Mouse (Mus musculus) brown adipose tissue, adult 24 weeks (tissue): Measurements from ENCODE around the gene Rbfox3. TPM values are rescaled to one million over a fixed set of nuclear protein-coding genes. Genes with fewer than 3 reads are reported as not detected.

Source experiments
- H3K27ac ChIP-seq: fragments of 200-500 bp; replicated peaks from 2 replicates; pipeline ENCODE4 v1.5.1; 2012; ENCODE audit warnings: low read depth, mild to moderate bottlenecking, low read length
- H3K4me1 ChIP-seq: fragments of 200-500 bp; 2 replicates; pipeline ENCODE4 v1.6.1; 2012; ENCODE audit warnings: low read length, mixed read lengths; ENCODE audit not compliant: control insufficient read depth, insufficient read depth, insufficient read length
- H3K4me3 ChIP-seq: fragments of 200-500 bp; 2 replicates; pipeline ENCODE4 v1.5.1; 2012; ENCODE audit warnings: low read depth, mild to moderate bottlenecking, low read length, moderate library complexity; ENCODE audit not compliant: insufficient read depth
- polyA plus RNA-seq: library from polyadenylated mRNA; stranded (reverse); fragments of >200 nt; gene quantifications from 2 replicates; pipeline ENCODE4 v1.2.4, GENCODE M21; 2012; ENCODE audit not compliant: missing spikeins, insufficient read depth, insufficient read length

Rbfox3 gene
- polyA plus RNA-seq, 1 experiment = not detected

- Histone ChIP-seq H3K4me3 (no peak overlapping the region), H3K27ac (no peak overlapping the region), H3K4me1 (no peaks in the 10 kb centered on the region; the same call in 1 of the 2 replicates)
Measured at GRCm38 (mm10) chr11:118604206-118604605, 307.2 kb downstream of the Rbfox3 start.

GRCm38 (mm10) chr11:118603126-118603525 is 308.3 kb downstream of the Rbfox3 start:
- H3K4me3 ChIP-seq = no peak overlapping the region

GRCm38 (mm10) chr11:118601484-118601883 is 309.9 kb downstream of the Rbfox3 start:
- no peak overlapping the region for H3K4me3 ChIP-seq
- no peak overlapping the region for H3K27ac ChIP-seq
- no peaks in the 10 kb centered on the region; the same call in 1 of the 2 replicates for H3K4me1 ChIP-seq

More at GRCm38 (mm10) chr11:118603126-118603525, 308.3 kb downstream of the Rbfox3 start:
- Histone ChIP-seq H3K27ac (no peak overlapping the region), H3K4me1 (no peaks in the 10 kb centered on the region; the same call in 1 of the 2 replicates)

- no peaks in the 10 kb centered on the region; the same call in 1 of the 2 replicates for H3K4me1 ChIP-seq
- H3K27ac ChIP-seq = no peak overlapping the region
- H3K4me3 ChIP-seq = no peak overlapping the region
Measured at GRCm38 (mm10) chr11:118600168-118600567, 311.2 kb downstream of the Rbfox3 start.

- Histone ChIP-seq H3K27ac (no peak overlapping the region), H3K4me1 (no peaks in the 10 kb centered on the region; the same call in 1 of the 2 replicates), H3K4me3 (no peak overlapping the region)
Measured at GRCm38 (mm10) chr11:118598726-118599125, 312.7 kb downstream of the Rbfox3 start.

- Histone ChIP-seq H3K27ac (no peak overlapping the region), H3K4me1 (no peaks in the 10 kb centered on the region), H3K4me3 (no peak overlapping the region)
Measured at GRCm38 (mm10) chr11:118584826-118585225, 326.6 kb downstream of the Rbfox3 start.

GRCm38 (mm10) chr11:118583989-118584388 is 327.4 kb downstream of the Rbfox3 start:
- H3K4me3 ChIP-seq = no peak overlapping the region
- no peak overlapping the region for H3K27ac ChIP-seq
- no peaks in the 10 kb centered on the region for H3K4me1 ChIP-seq

GRCm38 (mm10) chr11:118583573-118583972 is 327.8 kb downstream of the Rbfox3 start:
- Histone ChIP-seq H3K4me1 (no peaks in the 10 kb centered on the region), H3K4me3 (no peak overlapping the region), H3K27ac (no peak overlapping the region)

- Histone ChIP-seq H3K4me3 (no peak overlapping the region), H3K27ac (no peak overlapping the region), H3K4me1 (no peaks in the 10 kb centered on the region)
Measured at GRCm38 (mm10) chr11:118581019-118581418, 330.4 kb downstream of the Rbfox3 start.

- H3K27ac ChIP-seq = no peak overlapping the region
Measured at GRCm38 (mm10) chr11:118579622-118580021, 331.8 kb downstream of the Rbfox3 start.

GRCm38 (mm10) chr11:118577271-118577670 is 334.1 kb downstream of the Rbfox3 start:
- H3K4me3 ChIP-seq = no peak overlapping the region
- H3K27ac ChIP-seq = no peak overlapping the region
- no peaks in the 10 kb centered on the region for H3K4me1 ChIP-seq

More at GRCm38 (mm10) chr11:118579622-118580021, 331.8 kb downstream of the Rbfox3 start:
- Histone ChIP-seq H3K4me1 (no peaks in the 10 kb centered on the region), H3K4me3 (no peak overlapping the region)

GRCm38 (mm10) chr11:118576611-118577010 is 334.8 kb downstream of the Rbfox3 start:
- Histone ChIP-seq H3K27ac (no peak overlapping the region), H3K4me3 (no peak overlapping the region), H3K4me1 (no peaks in the 10 kb centered on the region)

GRCm38 (mm10) chr11:118574418-118574817 is 337.0 kb downstream of the Rbfox3 start:
- H3K4me3 ChIP-seq = no peak overlapping the region
- no peaks in the 10 kb centered on the region for H3K4me1 ChIP-seq
- no peak overlapping the region for H3K27ac ChIP-seq

- H3K4me3 ChIP-seq = no peak overlapping the region
- no peak overlapping the region for H3K27ac ChIP-seq
- no peaks in the 10 kb centered on the region for H3K4me1 ChIP-seq
Measured at GRCm38 (mm10) chr11:118573569-118573968, 337.8 kb downstream of the Rbfox3 start.

GRCm38 (mm10) chr11:118573000-118573399 is 338.4 kb downstream of the Rbfox3 start:
- no peak overlapping the region for H3K27ac ChIP-seq
- no peak overlapping the region for H3K4me3 ChIP-seq
- no peaks in the 10 kb centered on the region for H3K4me1 ChIP-seq

GRCm38 (mm10) chr11:118570164-118570563 is 341.2 kb downstream of the Rbfox3 start:
- H3K4me3 ChIP-seq = no peak overlapping the region
- no peak overlapping the region for H3K27ac ChIP-seq
- no peaks in the 10 kb centered on the region for H3K4me1 ChIP-seq
